Mouse (Mus musculus) CD4-positive helper T cell, adult 2 months (primary cell): ENCODE results near the gene Fmo2.

Source experiments
- DNase-seq: peaks from one replicate; pipeline ENCODE4 v3.0.0-alpha.2; 2012; ENCODE audit warnings: low read depth, missing footprints, low spot score

Gene Fmo2

DNA sequence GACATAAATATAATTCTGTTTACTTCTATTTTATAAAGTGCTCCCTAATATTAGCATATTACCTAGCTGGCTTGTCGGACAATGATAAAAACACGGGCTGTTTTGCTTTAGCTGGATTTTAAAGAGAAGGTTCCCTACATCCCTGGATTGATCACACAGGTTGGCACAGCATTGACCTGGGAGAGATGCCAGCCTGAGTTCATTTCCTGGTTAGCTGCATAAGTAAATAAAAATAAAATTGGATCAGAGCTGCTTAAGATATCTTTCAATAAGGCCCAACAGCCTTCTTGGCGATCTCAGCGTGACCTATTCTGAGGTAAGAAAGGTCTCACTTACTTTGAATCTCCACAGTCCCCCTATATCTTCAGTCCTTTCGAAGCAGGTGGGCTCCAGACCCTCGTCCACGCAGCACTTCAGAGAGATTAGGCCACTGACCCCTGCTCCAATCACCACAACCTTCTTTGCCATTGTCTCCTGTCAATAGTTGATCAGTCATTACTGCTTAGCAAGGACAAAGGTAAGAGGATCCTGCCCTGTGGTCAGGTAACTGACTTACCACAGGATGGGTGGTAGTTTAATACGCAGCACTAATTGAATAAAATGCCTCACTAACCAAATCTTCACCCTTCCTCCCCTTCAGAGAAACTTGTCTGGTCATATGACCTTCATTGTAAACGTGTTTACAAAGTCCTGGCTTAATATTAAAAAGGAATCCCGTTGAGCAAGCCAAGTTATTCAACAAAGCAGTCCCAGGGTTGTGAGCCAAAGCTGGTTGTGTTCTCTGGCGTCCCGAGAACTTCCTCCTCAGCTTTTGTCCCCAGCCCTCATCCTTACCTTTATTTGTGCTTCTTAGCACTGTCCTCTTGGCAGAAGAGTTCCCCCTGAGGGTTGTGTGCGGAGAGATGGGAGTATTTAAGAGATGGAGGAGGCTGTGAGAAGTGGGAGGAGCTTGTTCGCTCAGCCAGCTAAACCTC, at the start of gene Fmo2:
Gene Fmo2, minus strand, starts transcription at position 889 of the 974 bp plus-strand sequence.
- DNase-seq: no peak

DNA sequence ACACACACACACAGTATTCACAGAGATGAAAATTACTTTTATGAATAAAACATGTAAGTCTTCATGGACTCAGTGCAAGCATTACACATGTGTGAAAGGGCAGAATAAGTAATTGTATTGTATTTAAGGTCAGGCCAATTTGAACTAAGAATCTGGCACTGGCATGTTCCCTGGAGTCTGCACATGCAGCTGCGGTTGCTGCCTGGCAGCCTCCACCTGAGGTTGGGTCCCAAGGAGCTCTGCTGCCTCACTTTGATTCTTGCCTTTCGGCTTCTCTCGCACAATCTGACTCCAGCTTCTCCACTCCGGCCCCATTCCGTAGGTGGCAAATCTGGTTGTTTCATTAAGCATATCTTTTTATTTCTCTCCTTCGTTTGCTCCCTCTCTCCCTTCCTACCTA, 49.4 kb upstream of the Fmo2 start:
- DNase-seq: no peak

DNA sequence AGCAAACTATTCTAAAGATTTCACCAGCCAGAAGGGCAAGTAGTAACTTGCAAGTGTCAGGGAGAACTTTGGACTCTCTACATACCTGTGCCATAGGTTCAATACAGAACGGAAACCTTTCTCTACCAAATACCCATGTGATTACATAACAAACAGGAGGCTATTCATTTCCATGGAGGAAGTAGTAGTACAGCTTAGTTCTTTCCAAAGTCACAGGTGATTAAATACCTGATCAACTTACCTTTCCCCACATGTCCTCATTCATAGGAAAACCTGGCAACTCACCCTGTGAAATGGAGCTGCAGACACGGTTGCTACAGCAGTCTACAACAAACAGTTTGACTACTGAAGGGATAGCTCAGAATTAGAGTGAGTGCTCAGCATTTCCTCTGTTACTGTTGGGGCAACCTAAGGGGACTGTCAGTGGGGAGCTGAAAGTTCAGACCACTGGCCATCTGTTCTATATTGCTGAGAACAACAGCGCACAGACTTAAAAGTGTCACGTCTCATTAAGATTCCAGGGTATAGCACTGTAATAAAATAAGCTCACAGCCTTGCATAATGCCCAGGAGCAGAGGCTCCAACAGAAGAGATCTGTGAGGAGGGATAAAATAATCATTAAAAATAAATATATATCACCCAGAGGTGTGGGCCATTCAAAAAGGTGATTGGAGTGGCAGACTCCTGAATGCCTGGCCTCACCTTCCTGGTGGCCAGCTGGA, 48.5 kb upstream of the Fmo2 start:
- no peak for DNase-seq

DNA sequence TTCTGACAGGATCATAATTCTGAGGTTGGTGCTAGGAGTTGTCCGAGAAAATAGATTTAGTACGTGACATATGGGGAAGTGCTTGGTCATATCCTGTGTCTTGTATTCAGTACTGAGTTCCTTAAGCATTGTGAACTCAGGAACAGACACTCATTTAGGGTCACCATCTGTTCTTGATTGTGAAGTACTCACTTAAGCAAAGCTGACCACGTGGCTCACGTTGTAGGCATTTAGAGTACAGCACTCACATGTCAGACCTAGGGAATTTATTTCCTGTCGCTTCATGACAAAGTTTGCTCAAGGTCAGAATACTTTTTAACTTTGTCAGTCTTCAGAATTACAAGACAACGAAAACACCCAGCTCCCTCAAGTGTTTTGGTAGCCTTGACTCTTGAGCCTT, 45.2 kb upstream of the Fmo2 start:
- DNase-seq: no peak

DNA sequence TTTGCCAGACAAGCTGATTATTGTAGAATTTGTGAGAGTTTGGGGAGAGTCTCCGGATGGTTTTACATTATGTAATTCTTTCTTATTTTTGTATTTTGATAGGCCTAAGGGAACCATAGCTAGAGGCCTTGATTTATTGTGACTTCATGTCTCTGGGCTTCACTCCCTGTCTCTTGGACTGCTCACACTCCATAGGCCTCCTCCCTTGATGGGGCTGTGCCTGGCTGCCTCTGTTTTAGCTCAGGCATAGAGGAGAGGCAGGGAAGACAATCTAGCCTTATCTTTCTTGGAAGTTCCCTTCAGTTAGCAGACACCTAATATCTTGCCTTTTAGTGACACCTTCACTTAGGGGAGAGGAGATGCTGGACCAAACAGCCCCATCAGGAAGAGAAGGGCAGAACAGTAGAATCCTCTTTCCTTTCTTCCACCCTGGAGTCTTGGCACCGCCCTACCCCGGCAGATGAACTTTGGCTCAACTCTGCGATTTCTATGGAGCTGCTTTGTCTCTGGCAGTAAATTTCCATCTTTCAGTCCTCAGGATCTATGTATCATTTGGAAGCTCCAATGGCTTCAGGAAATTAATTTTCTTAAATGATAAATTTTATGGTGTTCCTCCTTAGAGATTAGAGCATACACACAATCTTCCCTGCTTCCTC, 40.3 kb upstream of the Fmo2 start:
- no peak for DNase-seq

DNA sequence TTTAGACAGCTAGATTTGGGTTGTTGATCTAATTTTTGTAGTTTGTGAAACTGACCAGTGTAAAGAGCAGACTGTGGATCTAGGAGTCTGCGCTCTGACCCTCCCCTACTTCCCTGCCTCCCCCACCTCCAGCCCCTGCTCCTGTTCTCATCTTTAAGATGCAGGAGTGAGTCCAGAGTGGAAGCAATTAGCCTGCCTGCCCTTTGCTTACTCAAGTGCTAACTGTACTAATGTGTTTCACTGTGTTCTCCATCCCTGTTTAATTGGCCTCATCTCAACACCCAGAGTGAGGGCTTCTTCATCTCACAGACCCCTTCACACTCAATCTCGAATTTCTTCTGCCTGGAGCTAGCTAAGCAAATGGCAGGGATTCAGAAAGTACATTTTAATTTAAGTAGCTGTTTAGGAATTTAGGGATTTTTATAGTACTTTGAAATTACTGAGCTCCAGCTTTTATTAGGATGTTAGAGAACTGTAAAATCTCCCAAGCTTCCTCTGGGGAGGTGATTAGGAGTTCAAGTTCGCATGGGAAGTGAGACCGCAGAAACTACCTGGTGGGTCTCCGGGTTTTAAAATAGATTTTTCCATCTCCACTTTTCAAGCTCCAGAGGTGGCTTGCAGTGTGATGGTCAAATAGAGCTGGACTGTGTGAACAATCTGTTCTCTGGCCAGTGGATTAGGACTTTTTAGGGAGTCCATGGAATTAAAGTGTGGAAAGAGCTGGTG, 39.6 kb upstream of the Fmo2 start:
- no peak for DNase-seq

DNA sequence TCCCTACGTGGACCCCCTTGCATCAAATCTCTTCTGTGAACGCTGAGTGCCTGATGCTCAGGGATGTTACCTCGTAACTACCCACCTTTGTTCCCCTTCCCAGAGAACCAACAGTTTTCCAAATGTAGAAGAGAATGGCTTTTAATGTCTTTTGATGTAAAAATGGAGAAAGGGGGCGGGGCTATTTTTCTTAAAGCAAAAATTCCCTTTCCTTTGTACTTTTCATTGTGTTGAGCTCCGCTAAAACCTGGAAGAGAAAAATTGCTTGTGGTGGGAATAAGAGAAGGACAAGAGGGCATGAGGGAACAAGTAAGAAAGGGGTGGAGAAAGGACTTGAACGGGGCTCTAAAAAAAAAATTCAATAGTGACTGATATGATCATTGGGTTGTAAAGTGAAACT, 38.9 kb upstream of the Fmo2 start, which contains the start of gene Fmo6:
Gene Fmo6, minus strand, starts transcription at position 101 of the 400 bp plus-strand sequence.
- DNase-seq: no peak

DNA sequence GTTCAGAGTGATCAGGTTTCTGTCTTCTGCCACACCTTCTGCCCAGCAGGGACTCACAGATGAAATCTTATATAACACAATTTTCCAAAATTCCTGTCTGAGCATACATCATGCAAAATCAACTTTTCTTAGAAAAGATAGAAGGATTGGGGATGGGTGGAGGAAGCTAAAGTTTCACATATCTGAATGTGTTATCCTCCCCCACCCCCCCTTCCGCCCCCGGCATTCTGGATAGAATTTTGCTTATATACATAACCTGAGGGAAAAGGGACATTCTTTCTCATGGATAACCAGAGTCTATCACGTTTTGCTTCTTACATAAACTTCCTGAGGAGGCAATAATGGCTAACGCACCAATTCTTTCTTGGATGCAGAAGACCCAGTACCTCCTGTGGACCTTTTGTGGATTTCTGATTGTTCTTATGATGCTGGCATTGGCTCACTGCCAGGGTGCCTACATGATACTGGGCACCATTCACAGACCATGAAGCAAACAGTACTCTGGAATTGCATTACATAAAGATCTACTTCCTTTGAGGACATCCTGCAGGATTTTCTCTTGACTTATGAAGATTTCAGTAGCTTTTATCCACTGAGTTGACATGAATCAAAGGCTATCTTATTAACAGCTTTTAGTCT, 36.0 kb upstream of the Fmo2 start:
- DNase-seq: no peak

DNA sequence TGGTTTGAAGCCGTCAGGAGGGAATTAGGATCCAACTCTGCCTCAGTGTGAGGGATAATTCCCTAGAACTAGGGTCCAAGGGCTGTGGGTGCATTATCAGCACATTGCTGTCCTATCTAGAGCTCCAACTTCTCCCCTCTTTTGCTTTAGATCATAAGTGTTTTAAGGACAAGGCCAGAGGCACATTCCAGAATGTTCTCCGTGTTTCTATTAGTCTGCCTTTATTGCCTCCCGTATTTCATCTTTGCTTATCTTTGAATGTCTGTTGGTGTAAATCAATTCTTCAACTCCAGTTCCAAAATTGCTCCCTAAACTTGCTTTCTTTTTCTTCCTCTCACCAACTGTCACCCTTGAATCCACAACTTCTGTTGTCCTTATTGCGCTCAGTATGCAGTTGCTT, 33.9 kb upstream of the Fmo2 start:
- DNase-seq: no peak

DNA sequence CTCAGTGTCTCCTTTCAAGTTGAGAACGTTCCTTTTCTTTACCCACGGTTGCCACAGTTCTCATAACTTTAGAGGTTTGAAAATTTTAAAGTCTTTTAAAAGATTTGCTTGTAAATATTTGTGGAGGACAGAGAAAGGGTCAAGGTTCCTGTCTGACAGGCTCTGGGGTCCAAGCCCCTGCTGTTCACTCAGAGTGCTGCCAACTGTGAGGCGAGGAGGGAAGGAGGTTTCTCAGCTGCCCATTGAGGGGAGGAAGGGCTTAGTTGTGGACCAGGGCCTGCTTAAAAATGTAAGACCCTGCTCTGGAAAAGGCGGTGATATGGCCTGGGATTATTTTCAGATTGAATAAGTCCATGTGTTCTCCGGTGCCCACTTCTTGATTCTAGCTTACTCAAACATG, 33.4 kb upstream of the Fmo2 start:
- DNase-seq: no peak

DNA sequence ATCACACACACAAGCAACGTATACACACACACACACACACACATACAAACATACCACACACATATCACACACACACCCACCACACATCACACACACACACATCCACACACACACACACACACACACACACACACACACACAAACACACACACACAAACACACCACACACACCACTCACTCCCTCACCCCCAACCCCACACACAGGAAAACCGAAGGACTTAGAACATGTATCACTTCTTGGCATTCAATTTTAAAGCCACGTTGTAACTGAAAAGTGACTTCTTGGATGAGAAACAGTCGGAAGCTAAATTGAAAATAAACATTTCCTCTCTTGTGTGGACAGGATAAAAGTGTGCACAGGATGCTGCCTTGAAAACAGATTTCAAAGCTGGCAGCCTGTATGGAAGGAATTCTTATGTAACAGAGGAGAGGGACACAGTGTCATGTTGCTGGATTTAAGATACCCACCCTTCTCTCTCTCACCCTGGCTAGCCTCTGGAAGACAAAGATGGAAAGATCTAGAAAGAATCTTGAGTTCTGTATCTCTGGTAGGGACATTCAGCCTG, 32.9 kb upstream of the Fmo2 start:
- no peak for DNase-seq

DNA sequence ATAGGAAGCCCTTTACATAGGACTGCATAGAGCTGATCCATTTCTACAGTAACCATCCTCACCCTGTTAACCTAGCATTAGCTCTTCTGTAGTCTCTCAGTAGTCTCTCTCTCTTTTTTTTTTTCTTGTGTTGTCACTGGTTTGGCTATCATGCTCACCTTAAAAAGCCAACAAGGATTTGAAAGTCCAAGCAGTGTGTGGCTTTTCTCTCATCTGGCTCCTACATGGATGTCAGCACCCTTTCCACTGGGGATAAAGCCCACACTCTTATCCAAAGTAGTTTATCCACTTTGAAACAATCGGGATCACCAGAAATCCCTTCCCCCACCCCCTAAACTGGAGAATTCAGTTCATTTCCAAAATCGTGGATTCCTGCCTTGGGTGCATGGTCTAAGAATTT, 32.1 kb upstream of the Fmo2 start:
- DNase-seq: no peak

DNA sequence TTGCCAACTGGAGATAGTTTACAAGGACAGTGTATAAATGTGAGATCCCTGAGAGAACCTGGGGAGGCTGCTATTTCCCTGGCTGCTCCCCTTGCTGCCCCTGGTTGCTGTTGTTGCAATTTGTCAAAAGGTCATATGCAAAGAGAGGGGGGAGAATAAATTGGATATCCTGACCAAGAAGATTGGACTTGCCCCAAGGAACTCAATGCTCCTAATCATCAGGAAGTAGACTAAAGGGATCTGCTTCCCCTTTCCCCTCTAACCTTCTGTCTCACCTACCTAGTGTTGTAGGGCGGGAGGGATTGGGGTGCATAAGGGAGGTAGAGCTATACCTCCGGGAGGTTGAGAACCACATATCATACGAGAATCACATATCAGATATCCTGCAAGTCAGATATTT, 30.6 kb upstream of the Fmo2 start:
- no peak for DNase-seq

DNA sequence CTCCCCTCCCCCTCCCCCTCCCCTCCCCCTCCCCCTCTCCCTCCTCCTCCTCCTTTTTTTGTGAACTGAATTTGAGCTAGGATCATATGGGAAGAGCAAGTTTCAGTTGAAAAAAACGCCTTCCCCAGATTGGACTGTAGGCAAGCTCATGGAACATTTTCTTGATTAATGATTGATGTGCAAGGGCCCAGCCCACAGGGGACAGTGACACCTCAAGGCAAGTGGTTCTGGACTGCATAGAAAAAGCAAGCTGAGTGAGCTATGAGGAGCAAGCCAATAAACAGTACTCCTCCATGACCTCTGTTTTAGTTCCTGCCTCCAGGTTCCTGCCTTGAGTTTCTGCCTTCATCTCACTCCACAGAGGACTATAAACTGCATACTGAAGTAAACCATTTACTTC, 26.6 kb upstream of the Fmo2 start:
- DNase-seq: no peak

DNA sequence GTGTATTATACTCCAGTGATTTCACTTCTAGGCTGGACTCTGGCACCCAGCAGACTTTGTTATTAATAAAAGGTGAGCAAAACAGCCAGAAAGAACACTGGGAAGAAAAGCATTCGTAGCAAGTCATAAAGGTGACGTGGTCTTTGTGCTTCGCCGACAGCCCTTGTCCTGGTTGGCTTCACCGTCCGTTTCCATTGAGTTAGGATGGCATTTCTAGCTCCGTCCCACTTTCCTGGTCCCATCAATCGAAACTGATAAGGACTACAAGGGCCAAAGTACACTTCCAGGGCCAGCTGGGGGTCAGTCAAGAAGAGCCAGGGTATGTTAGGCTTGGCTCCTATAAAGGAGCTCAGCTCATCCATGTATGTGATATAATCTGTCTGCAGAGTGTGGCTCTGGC, 18.1 kb upstream of the Fmo2 start:
- DNase-seq: no peak

DNA sequence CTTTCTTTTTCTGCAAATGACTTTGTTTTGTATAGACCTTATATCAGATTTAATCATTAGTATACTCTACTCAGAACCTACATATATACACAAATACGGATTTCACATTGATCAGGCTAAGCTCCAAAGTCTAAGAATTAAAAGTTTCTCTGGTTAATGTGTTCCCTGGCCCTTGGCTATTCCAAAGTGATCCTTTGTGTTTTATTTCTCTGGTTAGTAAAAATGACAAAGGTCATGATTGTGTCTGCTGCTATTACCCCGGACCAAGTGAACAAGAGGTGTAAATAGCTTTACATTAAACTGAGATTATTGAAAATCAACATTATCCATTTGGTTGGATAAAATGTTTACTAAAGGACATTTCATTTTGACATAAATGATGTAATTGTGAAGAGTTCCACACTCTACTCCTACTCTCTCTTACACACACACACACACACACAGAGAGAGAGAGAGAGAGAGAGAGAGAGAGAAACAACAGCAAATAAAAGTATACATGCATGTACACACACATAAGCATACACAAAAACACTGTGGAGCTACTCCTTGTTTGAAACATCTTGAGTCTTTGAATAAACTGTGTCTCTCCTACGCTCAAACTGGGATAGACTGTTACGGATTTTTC, 16.5 kb upstream of the Fmo2 start:
- DNase-seq: no peak

DNA sequence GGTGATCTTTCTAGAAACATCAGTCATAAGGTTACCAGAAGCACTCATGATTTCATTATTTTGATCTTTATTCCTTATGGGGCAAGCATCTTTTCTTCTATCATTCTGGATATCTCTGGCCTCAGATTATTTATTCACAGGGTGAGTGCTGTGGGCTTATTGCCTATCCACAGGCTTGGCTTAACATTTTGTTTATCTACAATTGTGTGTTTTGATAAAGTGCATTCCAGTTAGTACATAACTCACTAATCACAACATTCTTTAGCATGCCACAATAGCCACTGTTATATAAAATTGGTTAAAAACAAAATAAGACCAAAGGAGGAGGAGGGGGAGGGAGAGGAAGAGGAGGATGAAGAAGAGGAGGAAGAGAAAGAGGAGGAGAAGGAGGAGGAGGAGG, 13.6 kb upstream of the Fmo2 start:
- no peak for DNase-seq

DNA sequence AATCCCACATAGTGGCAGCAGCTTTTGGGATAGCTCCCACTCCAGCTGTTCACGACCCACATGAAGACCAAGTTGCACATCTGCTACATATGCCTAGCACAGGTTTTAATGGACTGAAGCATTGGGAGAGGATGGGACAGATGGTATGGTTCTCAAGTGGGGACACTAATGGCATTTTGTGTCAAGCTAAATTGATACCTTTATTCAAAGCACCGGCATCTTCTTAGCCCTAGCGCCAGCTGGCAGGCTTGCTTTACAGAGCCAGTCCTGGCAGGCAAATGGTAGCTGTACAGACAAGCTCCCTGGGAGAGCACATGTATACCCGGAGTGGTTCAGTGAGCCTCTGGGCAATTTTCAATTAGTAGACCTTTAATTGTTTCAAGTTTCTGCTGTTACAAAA, 3.4 kb upstream of the Fmo2 start:
- DNase-seq: no peak

DNA sequence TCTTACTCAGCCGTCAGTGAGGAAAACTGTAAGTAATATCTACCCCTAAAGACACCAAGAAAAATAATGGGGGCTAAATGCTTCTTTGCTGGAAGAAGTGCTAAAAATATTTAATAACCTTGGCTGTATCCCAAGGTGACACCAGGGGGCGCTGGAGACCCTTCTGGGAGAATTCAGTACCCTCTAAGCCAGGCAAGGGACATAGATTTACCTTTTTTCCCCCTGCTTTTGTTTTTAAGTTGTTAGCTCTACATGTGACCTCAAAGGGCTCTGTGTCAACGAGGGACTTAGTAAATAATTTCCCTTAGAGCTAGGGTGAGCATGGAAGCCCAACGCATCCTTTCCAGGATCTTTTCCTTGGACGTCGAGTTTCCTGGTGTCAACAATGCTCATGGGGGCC, 2.6 kb downstream of the Fmo2 start:
- no peak for DNase-seq

DNA sequence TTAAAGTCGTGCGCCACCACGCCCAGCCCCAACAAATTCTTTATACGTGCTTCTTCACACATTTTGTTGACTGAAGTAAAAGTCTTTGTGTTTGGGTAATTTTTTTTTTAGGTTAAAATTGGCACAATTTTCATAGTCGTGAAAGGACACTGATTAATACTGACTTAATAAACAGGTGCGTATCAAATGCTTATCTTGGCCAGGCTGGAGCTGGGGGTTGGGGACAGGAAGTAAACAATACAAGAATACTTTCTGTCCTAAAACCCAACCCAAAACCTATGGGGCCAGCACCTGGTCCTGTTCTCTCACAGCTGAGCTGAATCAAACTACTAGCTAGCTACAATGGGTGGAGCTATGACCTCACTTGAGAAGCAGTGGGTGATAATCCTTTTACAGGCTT, 5.5 kb downstream of the Fmo2 start:
- no peak for DNase-seq
